Mouse (Mus musculus) ES-Bruce4 (cell line): ENCODE data around the gene 4930404H24Rik. TPM values are rescaled to one million over a fixed set of nuclear protein-coding genes. Genes with fewer than 3 reads are reported as not detected.
A peak's percentile ranks its signal among the peaks of the same experiment; 100 is the strongest.

ENCODE experiments used
- H3K27ac ChIP-seq: 2 replicates; pipeline ENCODE4 v1.5.1; 2012; ENCODE audit warnings: low read length, inconsistent platforms; ENCODE audit not compliant: insufficient read depth
- H3K27me3 ChIP-seq: 2 replicates; pipeline ENCODE4 v1.6.1; 2012; ENCODE audit warnings: mild to moderate bottlenecking, low read length, inconsistent platforms; ENCODE audit not compliant: control insufficient read depth, poor library complexity, insufficient read depth, severe bottlenecking
- H3K36me3 ChIP-seq: 2 replicates; pipeline ENCODE4 v1.6.1; 2012; ENCODE audit warnings: inconsistent platforms, mild to moderate bottlenecking, low read length, moderate library complexity; ENCODE audit not compliant: control insufficient read depth, poor library complexity, insufficient read depth, severe bottlenecking
- H3K4me1 ChIP-seq: one replicate; pipeline ENCODE4 v1.8.1; 2011; ENCODE audit warnings: low read length; ENCODE audit not compliant: control insufficient read depth, insufficient read depth
- H3K4me3 ChIP-seq: 2 replicates; pipeline ENCODE4 v1.5.1; 2011; ENCODE audit warnings: low read depth, mild to moderate bottlenecking, low read length
- H3K9ac ChIP-seq: 2 replicates; pipeline ENCODE4 v1.6.1; 2012; ENCODE audit warnings: low read depth, mild to moderate bottlenecking, inconsistent platforms; ENCODE audit not compliant: poor library complexity, severe bottlenecking
- H3K9me3 ChIP-seq: replicated peaks from 2 replicates; pipeline ENCODE4 v1.6.1; 2012; ENCODE audit warnings: mild to moderate bottlenecking, low read length, inconsistent platforms; ENCODE audit not compliant: control insufficient read depth, poor library complexity, insufficient read depth, severe bottlenecking
- CTCF ChIP-seq: IDR thresholded peaks from one replicate; pipeline ENCODE4 v1.8.1; 2011; ENCODE audit warnings: low read depth, low read length
- EP300 ChIP-seq: IDR thresholded peaks from 2 replicates; pipeline ENCODE4 v1.6.1; 2011; ENCODE audit warnings: low read depth, low read length; ENCODE audit not compliant: insufficient read depth
- POLR2A ChIP-seq: IDR thresholded peaks from one replicate; pipeline ENCODE4 v1.8.1; 2011; ENCODE audit warnings: low read length; ENCODE audit not compliant: insufficient read depth
- polyA plus RNA-seq: library from polyadenylated mRNA; stranded (reverse); fragments of >200 nt; gene quantifications from 2 replicates; pipeline ENCODE4 v1.2.4, GENCODE M21; 2011; ENCODE audit warnings: low read depth; ENCODE audit not compliant: missing spikeins, insufficient read depth, insufficient read length

The 4930404H24Rik gene
- polyA plus RNA-seq, 1 experiment, result not detected

DNA sequence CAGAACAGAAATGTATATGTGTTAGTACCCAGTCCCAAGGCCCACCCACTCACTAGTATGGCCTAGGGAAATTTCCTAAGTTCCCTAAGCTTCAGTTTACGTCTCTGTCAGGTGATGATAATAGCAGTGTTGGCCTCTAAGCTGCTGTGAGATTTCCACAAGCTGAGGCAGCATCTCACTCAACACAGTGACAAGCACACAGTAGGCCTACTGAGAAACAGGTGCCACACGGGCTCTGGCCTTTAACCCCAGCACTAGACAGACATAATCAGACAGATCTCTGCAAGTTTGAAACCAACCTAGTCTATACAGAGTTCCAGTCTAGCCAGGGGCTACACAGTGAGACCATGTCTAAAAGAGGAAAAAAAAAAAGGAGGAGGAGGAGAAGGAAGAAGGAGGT, 32.1 kb downstream of the 4930404H24Rik start:
- H3K27me3 ChIP-seq, result peaks cover 18% of the 10 kb centered on the region
- H3K4me3 ChIP-seq, result no peak overlapping the region
- H3K36me3 ChIP-seq, result no peaks in the 10 kb centered on the region
- H3K4me1 ChIP-seq, result peaks cover 20% of the 10 kb centered on the region
- H3K9ac ChIP-seq, result no peak overlapping the region
- H3K9me3 ChIP-seq, result no peaks in the 10 kb centered on the region
- no peak overlapping the region for H3K27ac ChIP-seq
- TF ChIP-seq CTCF (no peak), EP300 (no peak), POLR2A (no peak)

DNA sequence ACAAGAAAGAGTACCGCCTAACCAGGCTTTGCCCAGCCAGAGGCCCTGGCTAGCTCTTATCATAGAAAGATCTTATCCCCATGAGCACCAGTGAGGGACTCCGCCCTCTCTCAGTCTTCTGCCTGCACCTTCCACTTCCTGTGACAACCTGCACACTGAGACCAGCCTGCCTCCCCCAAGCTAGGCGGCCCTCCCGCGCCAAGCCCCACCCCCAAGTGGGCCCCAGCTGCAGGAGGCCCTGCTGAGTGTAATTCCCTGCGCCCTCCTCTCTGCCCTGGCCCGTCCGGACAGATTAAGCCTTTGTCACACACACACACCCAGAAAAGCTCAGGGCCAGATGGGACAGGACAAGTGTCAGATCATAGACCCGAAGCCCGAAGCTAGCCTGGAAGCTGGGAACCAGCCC, 33.3 kb downstream of the 4930404H24Rik start:
- peaks cover 20% of the 10 kb centered on the region for H3K4me1 ChIP-seq
- H3K4me3 ChIP-seq, result no peak overlapping the region
- no peak for TF ChIP-seq POLR2A
- 0 out of 2 replicates have a peak, but pooled peaks have one; percentile 16 for TF ChIP-seq EP300
- H3K27me3 ChIP-seq, result peaks cover 19% of the 10 kb centered on the region
- no peak overlapping the region for H3K27ac ChIP-seq
- H3K36me3 ChIP-seq, result no peaks in the 10 kb centered on the region
- no peaks in the 10 kb centered on the region for H3K9me3 ChIP-seq
- H3K9ac ChIP-seq, result peak overlapping the region; percentile 9; the same call in 1 of the 2 replicates

DNA sequence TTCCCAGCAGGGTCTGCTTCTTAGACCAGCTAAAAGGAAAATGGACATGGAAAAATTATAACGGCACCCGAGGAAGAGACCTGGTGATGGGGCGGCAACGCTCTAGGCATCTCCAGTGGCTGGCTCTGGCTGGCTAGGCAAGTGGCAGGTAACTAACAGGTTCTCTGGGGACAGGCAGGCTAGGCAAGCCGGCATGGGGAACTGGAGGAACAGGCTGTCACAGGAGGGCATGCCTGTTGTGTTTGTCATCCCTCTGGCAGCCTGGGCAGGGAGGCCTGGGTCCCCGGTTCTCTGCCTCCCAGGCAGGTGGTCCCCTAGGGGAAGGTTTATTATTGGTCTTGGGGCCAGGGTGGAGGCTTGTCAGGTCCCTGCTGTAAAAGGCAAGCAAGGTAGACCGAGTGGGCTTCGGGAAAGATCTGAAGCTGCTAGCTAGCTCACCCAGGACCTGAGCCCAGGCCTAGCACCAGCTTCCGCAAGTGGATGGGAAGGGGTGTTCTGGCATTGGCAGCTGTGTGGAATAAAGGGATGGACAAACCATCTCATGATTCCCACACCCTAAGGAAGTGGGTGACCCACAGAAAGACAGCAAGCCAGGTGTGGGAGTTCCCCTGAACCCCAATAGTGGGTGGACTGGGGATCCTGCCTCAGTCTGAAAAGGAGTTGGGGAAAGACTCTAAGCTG, 34.4 kb downstream of the 4930404H24Rik start:
- peaks cover 19% of the 10 kb centered on the region for H3K27me3 ChIP-seq
- no peak overlapping the region for H3K4me3 ChIP-seq
- TF ChIP-seq CTCF (no peak), POLR2A (no peak), EP300 (no peak)
- H3K4me1 ChIP-seq, result peaks cover 17% of the 10 kb centered on the region
- H3K36me3 ChIP-seq, result no peaks in the 10 kb centered on the region
- H3K9ac ChIP-seq, result no peak overlapping the region
- H3K9me3 ChIP-seq, result no peaks in the 10 kb centered on the region
- no peak overlapping the region for H3K27ac ChIP-seq

DNA sequence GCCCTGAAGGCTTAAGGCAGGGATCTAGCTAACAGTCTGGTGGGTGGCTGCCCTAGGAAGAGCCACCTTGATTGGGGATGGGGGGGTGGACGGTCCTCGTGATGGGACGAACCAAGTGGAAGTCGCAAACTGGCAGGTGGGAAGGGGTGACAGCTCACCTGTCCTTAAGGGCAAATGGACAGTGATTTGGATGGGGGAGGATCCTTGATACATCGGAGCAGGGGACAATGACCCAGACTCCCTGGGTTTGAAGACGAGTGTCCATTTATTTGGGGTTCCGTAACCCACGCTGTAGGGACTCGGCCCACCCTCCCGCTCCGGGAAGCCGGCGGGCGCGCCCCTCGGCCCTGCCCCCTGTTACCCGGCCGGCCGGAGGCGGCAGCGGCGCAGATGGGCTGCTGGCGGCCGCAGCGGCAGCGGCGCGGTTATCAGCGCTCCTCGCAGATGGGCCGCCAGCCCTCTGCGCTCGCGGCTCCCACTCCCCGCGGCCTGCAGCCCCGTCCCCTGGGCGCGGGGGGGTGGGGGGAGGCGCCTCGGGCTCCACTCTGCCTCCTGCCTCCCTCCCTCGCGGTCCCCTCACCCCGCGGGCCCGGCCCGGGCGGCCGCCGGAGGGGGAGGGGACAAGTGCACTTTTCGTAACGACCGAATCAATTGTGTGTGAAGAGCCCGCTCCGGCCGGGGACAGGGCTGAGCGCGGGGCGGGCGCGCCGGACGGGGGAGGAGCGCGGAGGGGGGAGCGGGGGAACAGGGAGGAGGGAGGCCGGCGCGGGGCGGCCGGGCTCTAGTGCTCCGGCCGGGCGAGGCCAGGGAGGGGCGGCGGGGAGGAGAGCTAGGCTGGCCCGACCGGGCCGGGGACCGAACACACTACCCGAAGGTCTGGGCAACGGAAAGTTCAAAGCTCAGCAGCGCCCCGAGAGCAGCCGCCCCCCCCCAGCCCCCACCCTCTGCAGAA, 35.3 kb downstream of the 4930404H24Rik start:
- H3K9ac ChIP-seq, result peak overlapping the region; percentile 64
- H3K4me3 ChIP-seq, result peak overlapping the region; percentile 62
- no peak overlapping the region for H3K27ac ChIP-seq
- no peaks in the 10 kb centered on the region for H3K36me3 ChIP-seq
- H3K4me1 ChIP-seq, result peaks cover 16% of the 10 kb centered on the region
- TF ChIP-seq CTCF, result no peak
- no peak for TF ChIP-seq EP300
- TF ChIP-seq POLR2A, result no peak
- peaks cover 19% of the 10 kb centered on the region for H3K27me3 ChIP-seq
- no peaks in the 10 kb centered on the region for H3K9me3 ChIP-seq

DNA sequence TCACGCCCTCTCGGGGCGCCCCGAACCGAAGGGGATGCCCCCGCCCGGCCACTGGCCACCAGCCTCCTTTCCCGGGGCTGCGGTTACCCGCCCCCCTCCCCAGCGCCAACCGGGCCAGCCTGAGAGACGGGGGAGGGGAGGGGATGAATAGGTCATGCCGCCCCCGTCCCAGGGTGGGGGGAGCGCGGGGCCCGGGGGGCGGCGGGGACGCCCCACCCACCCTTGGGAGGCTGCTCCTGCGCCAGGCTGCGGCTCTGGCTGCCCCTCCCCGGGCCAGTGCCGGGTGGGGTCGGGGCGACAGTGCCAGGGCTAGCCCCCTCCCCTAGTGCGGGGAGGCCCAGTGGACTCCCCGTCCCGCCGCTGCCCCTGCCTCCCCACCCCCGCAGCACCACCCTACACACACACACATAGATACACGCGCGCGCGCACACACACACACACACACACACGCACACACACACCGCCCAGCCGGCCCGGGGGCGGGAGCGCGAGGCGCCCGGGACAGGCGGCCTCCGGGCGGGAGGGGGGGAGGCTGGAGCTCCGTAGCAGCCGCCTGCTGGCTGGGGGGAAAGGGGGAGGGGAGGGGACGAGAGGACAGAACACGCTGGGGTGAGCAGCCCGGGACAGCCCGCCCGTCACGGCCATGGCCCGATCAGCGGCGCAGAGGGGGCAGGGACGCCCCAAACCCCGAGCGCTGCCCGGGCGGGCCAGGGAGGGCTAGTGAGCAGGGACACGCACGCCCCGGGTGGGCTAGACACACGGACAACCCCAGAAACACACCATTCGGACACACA, 36.2 kb downstream of the 4930404H24Rik start:
- Histone ChIP-seq H3K4me1 (peaks cover 13% of the 10 kb centered on the region), H3K4me3 (peak overlapping the region; percentile 62), H3K36me3 (no peaks in the 10 kb centered on the region), H3K27me3 (peaks cover 19% of the 10 kb centered on the region), H3K9ac (peak overlapping the region; percentile 64), H3K27ac (no peak overlapping the region), H3K9me3 (no peaks in the 10 kb centered on the region)
- no peak for TF ChIP-seq POLR2A
- no peak for TF ChIP-seq CTCF
- TF ChIP-seq EP300, result no peak
